Mouse (Mus musculus): Measurements from ENCODE around the gene Slc6a15.

Slc6a15 gene

GRCm38 (mm10) chr10:103367371-103368295, at the start of gene Slc6a15:
Gene Slc6a15 (plus strand): TSS chr10:103367783.
- no peak for DNase-seq

GRCm38 (mm10) chr10:103321941-103322340, 45.6 kb upstream of the Slc6a15 start:
- DNase-seq: no peak

- no peak for DNase-seq
Observed at GRCm38 (mm10) chr10:103323386-103323785, 44.2 kb upstream of the Slc6a15 start.

- no peak for DNase-seq
Observed at GRCm38 (mm10) chr10:103334306-103334705, 33.3 kb upstream of the Slc6a15 start.

GRCm38 (mm10) chr10:103339928-103340327, 27.7 kb upstream of the Slc6a15 start:
- DNase-seq: no peak

- DNase-seq: no peak
Observed at GRCm38 (mm10) chr10:103346797-103347196, 20.8 kb upstream of the Slc6a15 start.

GRCm38 (mm10) chr10:103368296-103369080, 905 bp downstream of the Slc6a15 start:
- DNase-seq: no peak

GRCm38 (mm10) chr10:103369081-103369420, 1.5 kb downstream of the Slc6a15 start:
- DNase-seq: peak; percentile 49

GRCm38 (mm10) chr10:103402171-103402570, 34.6 kb downstream of the Slc6a15 start:
- no peak for DNase-seq

GRCm38 (mm10) chr10:103427717-103428116, 60.1 kb downstream of the Slc6a15 start:
- no peak for DNase-seq

- DNase-seq: no peak
Observed at GRCm38 (mm10) chr10:103442588-103442987, 75.0 kb downstream of the Slc6a15 start.

- DNase-seq: no peak
Observed at GRCm38 (mm10) chr10:103443070-103443469, 75.5 kb downstream of the Slc6a15 start.

GRCm38 (mm10) chr10:103448340-103448739, 80.8 kb downstream of the Slc6a15 start:
- no peak for DNase-seq

GRCm38 (mm10) chr10:103457896-103458295, 90.3 kb downstream of the Slc6a15 start:
- no peak for DNase-seq

Data from liver (tissue).